Mouse (Mus musculus) liver, adult 2 months (tissue): Measurements from ENCODE around the gene Olfr952.

Experiments
- CTCF ChIP-seq: fragments of 200-500 bp; IDR thresholded peaks from 2 replicates; pipeline ENCODE4 v1.5.1; 2011; ENCODE audit warnings: low read depth, low read length, control low read depth
- POLR2A ChIP-seq: fragments of 200-500 bp; IDR thresholded peaks from 2 replicates; pipeline ENCODE4 v1.6.1; 2011; ENCODE audit warnings: low read length, control low read depth; ENCODE audit not compliant: insufficient read depth; ENCODE audit errors: extremely low read depth

DNA sequence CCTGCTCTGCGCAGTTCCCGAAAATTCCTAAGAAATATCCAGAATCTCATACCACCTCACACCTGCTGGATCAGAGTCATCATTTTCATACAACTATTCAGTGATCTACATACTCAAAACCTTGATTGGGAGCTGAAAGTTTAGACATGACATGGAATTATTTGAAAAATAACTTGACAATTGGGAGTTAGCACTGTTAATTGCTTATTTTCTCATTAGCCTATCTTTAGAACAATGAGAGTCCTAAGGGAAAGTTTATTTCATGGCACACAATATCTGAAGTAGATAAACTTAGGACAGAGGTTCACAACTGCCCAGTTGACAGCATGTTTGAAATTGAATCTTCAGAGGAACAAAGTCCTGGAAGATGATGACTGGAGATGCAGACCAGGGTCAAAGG, 39.8 kb downstream of the Olfr952 start, which contains the start of gene Olfr951:
- TF ChIP-seq CTCF (no peak), POLR2A (no peak)
